Mouse (Mus musculus): ENCODE data around the gene St6gal1.

Gene St6gal1

DNA sequence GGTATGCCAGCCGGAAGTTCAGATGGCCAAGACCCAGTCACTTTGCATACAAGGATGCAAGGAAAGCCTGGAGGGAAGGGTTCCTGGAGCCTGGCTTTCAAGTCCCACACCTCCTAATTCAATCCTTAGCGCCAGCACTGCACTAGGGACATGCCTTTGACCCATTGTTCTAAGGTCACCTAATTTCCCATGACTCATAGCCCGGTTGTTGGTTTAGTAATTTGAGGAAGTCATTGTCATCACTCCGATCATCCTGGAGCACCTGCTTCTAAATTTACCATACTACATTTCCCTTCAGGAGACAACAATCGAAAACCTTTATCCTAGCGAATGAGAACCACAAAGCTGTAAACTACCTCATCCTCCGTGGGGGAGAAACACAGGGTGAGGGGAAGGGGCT lies 10.2 kb upstream of the St6gal1 start:
- TF ChIP-seq GATA4 (IDR thresholded peaks at IDR 0.05; ENCODE audit: insufficient replicate concordance, low read length): no peak

DNA sequence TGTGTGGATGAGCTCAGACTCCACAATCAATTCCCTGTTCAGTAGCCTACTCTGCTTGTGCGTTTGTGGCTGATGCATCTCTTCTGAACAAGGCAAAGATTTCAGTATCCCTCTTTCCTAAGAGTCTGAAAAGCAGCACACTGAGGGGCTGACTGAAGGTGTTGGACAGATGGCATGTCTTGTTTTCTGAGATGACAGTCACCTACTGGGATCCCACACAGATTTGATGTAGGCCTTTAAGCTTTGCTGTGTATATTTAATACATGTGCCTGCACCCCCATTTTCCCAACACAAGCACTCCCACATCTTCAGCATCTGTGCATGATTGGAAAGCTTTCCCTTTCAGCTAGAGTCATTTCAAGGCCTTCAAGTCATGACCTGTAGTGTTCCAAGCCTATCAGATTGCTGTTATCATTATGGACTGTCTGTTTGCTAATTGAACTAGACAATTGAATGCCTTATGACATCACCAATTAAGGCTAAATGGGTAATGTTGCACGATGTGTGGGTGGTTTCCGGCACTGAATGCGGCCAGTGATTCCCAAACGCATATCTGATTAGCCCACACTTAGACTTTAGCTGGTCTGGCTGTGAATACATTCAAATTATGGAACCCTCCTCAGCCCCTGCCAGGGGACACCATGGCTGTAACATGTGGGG lies 9.2 kb upstream of the St6gal1 start:
- TF ChIP-seq GATA4 (IDR thresholded peaks at IDR 0.05; ENCODE audit: insufficient replicate concordance, low read length): no peak

DNA sequence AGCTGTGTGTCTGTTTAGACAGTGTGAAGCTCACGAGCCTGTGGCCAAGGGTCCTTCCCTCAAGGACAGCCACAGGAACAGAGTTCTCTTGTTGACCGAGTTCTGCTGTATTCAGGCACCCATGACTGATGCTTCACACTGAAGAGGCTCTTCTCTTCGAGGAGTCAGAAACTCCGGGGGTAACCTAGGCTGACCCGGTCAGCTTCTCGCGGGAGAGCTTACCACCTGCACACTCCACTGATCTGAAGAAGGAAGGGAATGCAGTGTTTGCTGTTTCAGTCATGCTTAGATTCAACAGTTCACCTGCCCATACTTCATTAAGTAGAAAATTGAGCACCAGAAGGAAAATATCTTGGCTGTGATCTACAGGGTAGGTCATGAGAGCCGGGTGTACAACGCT lies 8.2 kb upstream of the St6gal1 start:
- TF ChIP-seq GATA4 (IDR thresholded peaks at IDR 0.05; ENCODE audit: insufficient replicate concordance, low read length): no peak

DNA sequence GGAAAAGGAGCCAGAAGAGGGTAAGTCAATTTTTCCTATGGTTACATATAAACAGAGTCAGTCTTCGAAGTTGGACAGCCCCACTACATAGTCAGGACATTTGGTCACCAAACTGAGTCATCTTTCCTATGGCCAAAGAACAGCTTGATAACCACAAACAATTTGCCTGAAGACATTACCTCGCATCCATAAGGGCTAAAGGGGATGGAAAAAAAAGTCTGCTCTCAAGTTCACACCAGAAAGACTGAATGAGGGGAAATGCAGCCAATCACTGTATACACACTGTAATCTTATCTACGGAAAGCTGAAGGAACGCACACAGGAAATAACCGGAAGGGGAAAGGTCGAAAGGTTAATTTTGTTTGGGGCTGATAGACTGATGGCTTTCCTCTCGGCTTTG lies 6.2 kb upstream of the St6gal1 start:
- TF ChIP-seq GATA4 (IDR thresholded peaks at IDR 0.05; ENCODE audit: insufficient replicate concordance, low read length): peak; percentile 98

DNA sequence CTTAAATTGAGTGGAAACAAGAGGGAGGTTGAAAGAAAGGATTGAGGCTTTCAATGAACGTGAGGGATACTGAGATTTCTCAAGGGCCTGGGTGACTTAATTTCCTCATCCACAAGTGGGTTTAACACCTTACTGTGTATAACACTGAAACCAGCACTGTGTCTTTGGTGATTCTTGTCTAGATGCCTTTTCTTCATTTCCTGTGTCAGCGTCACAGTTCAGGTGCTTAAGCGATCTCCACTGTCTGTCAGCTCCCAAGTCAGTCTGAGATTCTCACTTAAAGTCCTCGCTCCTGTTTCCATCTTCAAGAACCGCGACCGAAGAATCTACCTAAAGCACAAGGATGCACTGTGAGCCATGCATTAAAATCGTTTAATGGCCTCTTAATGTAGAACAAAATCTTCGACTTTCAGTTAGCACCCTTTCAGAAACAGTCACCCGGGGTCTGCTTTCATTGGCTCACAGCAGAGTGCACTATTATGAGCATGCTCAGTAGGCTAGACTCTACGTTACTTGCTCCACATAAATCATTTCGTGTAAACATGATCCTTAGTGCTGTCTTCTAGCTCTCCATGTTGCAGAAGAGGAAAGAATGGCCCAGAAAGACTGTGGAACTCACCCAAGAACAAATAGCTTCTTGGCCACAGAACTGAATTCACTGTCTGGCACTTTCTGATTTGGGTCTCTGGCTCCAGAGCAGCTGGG lies 1.2 kb upstream of the St6gal1 start:
- no peak for TF ChIP-seq GATA4 (IDR thresholded peaks at IDR 0.05; ENCODE audit: insufficient replicate concordance, low read length)

DNA sequence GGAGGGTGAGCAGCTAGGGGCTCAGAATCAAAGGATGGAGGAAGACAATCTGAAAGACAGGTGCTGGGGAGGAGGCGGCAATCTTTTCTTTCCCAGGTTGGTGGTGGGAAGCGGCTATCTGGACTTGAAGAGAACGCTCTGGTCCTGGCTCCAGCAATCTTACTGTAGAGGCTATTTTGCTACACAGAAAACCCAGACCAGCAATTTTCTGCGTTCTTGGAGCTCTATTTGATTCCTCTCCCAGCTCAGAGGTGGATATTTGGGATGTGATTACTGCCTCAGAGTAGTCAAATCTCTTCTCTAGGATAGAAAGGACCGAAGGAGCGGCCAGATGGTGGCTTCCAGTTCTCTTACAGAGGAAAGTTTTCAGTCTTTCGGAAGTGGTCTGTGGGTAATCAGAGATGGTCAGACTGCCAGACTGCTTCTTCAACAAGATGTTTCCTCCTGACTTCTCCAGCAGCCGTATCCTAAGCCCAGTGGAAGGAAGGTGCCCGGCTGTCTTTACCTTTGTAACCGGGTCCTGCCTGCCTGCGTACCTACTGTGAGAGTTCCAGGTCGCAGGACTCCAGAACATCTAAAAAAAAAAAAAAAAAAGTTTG lies 570 bp upstream of the St6gal1 start:
- 0 out of 2 replicates have a peak, but pooled peaks have one; percentile 6 for TF ChIP-seq GATA4 (IDR thresholded peaks at IDR 0.05; ENCODE audit: insufficient replicate concordance, low read length)

DNA sequence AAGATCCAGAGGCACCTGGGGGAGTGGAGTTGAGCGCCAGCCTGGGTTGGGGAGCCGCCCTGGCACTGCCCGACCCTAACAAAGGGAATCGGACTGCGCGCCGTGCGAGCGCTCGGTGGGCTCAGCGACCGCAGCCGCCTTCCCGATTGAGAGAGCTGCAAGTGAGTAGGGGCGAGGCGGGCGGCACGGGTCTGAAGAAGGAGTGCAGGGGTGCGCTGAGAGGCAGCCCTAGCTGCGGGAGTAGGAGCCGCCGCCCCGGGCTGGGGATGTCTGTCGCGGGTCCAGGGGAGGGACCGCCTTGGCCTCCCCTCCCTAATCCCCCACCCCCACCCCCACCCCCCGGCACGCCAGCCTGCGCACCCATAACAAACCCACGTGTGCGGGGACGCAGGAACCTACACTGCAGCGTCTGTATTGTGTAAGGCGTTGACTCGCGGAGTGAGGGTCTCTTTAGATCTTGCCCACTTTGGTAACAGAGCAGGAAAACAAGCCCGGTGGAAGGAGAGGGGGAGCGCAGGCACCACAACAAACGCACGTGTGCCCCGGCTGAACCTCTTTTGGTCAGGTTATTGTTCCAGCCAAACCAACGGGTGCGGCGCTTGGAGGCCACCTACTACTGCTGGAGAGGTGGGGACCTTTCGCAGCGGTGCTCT lies 655 bp downstream of the St6gal1 start:
- TF ChIP-seq GATA4 (IDR thresholded peaks at IDR 0.05; ENCODE audit: insufficient replicate concordance, low read length): no peak

DNA sequence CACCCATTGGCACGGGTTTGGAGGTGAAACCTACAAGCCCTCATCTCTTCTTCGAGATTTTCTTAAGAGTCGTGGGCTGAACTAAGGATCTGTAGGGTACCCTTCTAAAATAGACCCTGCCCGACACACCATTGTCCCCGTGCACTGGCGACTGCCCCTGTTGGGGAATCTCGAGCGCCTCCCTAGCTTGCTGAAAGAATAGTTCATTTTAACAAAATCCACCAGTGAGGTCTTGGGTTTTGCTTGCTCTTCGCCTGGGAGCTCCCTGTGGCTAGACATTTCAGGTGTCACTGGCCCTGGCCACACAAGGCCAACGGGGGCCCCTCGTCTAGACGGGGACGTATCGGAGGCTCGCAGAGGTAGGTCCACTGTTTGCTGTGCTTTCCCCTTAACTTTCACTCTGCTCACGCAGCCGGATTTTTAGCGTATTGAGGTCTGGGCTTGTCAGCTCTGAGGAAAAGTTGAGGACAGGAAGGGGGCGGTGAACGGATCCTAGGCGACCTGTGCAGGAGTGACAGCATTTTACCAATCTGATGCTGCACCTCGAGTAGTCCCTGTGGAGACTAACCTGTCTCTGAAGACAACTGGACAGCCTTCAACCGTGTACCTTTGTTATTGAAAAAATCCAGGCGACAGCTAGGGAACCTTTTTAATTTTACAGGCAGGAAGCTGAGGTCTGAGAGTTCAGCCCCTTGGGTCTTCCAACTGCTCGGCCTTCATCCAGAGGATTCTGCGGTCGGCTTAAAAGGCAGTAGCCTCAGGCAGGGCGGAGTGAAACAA lies 1.5 kb downstream of the St6gal1 start:
- TF ChIP-seq GATA4 (IDR thresholded peaks at IDR 0.05; ENCODE audit: insufficient replicate concordance, low read length): no peak

DNA sequence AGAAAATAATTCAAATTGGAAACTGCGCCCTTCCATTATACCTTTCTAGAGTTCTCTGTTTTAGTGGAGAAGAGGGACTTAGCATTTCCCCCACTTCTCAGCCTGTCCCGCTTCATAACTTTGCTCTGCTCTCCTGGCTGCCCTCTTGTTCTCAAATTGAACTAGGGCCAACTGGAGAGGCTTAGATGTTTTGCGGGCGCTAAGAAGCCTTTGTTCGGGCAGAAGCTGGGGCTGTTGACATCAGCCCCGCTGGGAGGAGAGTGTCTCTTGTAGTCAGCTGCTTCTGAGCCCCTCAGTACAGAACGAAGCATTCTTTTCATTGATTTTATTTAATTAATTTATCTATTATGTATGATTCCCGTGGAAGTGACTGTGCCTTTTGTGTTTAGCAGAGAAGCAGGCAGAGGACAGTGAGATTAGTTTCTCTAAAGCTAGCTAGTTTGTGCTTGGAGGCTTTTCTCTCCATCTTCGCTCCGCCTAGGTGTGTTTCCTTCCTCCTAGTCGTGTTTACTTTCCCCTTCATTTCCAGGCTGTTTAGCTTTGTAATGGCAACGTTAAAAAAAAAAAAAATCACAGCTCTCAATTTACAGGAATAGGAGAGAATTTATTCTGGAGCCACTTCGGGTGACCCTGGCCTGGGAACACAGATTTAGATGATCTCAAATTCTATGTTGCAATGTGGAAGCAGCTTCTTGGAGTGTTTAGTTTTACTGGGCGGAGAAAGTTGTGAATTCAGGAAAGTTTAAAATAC lies 2.2 kb downstream of the St6gal1 start:
- no peak for TF ChIP-seq GATA4 (IDR thresholded peaks at IDR 0.05; ENCODE audit: insufficient replicate concordance, low read length)

DNA sequence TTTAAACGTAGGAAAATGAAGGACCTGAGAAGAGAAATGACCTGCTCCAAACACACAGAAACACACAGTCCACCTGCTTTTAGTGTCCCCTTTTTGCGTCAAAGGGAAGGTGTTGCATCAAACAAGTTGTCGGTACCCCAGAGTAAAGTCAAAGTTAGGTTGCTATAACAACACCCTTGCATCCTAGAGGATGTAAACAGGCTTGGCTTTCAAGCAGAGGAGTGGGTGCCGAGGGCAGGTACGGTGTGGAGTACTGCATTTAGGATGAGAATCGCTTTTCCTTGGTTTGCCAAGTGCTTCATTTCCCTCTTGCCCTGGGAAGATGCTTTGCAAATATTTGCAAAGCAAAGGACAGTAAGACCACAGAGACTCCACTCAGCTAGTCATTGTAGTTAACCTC lies 3.3 kb downstream of the St6gal1 start:
- no peak for TF ChIP-seq GATA4 (IDR thresholded peaks at IDR 0.05; ENCODE audit: insufficient replicate concordance, low read length)

DNA sequence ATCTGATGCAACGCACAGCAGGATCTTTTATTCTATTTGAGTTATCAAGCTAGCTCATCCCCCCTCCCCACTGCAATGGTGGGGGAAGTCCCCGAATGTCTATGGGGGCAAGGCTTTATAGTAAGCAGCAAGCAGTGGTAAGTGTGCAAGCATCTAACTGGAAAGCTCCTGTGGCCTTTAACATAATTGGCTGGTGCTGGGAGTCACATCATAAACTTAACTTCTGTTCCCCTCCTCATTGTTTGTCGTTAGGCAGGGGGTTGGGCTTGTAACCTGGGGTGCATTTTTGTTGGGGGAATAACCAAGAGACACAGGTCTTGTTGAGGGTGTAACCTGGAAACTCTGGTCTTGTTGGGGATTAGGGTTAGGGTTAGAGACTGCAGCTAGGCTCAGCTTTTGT lies 3.9 kb downstream of the St6gal1 start:
- no peak for TF ChIP-seq GATA4 (IDR thresholded peaks at IDR 0.05; ENCODE audit: insufficient replicate concordance, low read length)

DNA sequence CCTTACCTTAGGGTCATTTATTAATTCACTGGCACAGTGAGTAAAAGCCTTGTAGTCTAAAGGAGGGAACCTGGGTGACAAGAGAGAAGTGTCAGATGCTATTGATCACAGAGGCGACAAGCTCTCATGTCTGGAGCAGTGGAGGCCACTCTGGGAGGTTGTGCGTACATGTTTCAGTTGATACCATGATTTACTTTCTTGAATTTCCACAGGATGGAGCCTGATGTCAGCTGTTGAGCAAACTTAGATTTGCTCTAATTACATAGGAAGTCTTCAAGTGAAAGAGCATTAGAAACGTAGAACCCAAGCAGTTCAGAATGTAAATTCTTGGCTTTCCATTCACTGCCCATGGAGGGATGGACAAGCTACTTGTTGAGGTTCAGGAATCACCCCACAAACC lies 5.4 kb downstream of the St6gal1 start:
- TF ChIP-seq GATA4 (IDR thresholded peaks at IDR 0.05; ENCODE audit: insufficient replicate concordance, low read length): no peak

DNA sequence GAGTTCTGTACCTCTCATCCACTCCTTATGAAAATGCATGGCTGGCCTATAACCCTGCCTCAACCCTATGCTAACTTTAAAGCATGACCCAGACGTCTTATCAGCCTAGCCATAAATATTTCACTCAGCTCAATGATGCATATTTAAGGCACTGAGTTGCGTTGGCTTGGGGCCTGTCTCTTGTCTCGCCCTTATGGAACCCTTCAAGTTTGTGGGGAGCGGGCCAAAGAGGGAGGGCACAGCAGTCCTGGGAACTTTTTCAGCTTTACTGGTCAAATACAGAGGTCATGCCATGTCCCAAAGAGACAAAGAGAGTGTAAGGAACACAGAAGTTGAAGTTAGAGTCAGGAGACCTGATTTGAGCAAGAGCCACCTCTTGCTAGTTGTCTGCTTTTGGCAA lies 6.6 kb downstream of the St6gal1 start:
- no peak for TF ChIP-seq GATA4 (IDR thresholded peaks at IDR 0.05; ENCODE audit: insufficient replicate concordance, low read length)

DNA sequence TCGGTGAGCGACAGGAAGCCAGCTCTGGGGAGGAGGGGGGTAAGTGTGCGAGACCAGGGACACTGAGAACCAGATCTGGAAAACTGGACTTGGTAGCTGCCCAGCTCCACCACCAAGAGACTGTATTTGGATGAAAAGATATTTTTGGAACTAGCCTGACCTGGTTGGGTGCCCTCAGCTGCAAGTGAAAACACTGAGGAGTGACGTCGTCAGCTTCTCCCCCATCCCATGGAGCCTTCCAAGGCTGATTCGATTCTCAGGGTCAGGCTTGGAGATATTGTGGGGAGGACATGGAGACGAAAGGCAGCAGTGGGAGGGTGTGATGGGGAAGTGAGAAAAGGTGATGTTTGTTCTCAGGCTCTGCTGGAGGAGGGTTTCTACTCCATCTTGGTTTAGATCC lies 8.2 kb downstream of the St6gal1 start:
- TF ChIP-seq GATA4 (IDR thresholded peaks at IDR 0.05; ENCODE audit: insufficient replicate concordance, low read length): no peak

Measured in liver, adult (tissue).